Mouse (Mus musculus): ENCODE data around the gene Cops9. TPM values are rescaled to one million over a fixed set of nuclear protein-coding genes. Genes with fewer than 3 reads are reported as not detected.
A peak's percentile ranks its signal among the peaks of the same experiment; 100 is the strongest.

Gene Cops9
- 114 and 153 TPM in 2 replicates for total RNA-seq (2014; fragmentation: Nextera tagmentation)
- total RNA-seq (2017): 415 and 435 TPM in 2 replicates
- polyA plus RNA-seq (2012): 123 and 130 TPM in 2 replicates

DNA sequence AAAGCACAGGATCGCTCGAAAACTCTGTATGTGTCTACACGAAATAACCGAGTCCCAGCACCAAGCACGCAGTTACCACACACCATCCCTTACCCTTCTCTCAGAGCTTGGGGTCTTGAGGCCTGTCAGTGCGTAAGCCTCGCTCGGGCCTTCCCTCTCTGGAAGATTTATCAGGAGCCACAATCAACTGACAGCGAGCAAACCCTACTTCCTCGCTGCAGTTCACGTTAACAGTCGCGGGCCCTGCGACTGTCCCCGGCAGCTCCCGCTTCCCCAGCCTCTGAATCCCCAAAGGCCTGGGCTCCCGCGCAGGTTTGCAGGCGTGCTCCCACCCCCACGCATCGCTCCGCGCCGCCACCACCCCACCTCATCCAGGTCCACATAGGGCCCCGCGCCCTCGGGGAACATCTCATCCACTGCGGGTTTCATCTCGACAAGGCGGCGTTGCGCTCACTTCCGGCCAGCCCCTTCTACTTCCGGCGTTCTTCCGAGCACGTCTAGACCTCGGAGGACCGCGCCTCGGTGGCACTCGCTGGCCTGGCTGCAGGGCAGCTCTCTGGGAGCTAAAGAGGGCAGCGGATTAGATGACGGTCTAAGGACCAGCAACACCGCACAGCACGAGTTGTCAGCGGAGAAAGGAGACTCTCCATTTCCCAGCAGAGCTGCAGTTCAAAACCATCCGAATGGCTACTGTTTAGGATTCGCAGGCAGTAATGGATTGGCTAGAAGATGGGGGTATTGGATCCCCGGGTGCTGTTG is at the start of gene Cops9:
Gene Cops9, minus strand, starts transcription at position 472 of the 759 bp plus-strand sequence.
- ATAC-seq (ENCODE audit: extremely low read depth, insufficient number of reproducible peaks, low FRiP score, poor library complexity, severe bottlenecking): peak; percentile 92
- H3K9me3 ChIP-seq (replicated peaks): no peaks in the 10 kb centered on the region
- H3K4me3 ChIP-seq (ENCODE audit: low read depth, low read length): peak within 1 kb of the TSS; percentile 80
- peaks cover 18% of the 10 kb centered on the region for H3K27me3 ChIP-seq (ENCODE audit: insufficient read depth, low read length)
- TF ChIP-seq GATA2 (IDR thresholded peaks at IDR 0.05; ENCODE audit: borderline replicate concordance, low read depth, low read length) (no peak), CTCF (IDR thresholded peaks at IDR 0.05; ENCODE audit: low read depth, low read length) (no peak), GATA1 (IDR thresholded peaks at IDR 0.05; ENCODE audit: borderline replicate concordance, low read length) (no peak), TAL1 (conservative IDR thresholded peaks at IDR 0.05; ENCODE audit: low read depth, low read length) (no peak), POLR2AphosphoS5 (IDR thresholded peaks at IDR 0.05; ENCODE audit: insufficient replicate concordance, low read depth, low read length) (no peak)
- H3K4me1 ChIP-seq (ENCODE audit: insufficient read depth, low read depth, low read length): peaks cover 52% of the 10 kb centered on the region
- DNase-seq (ENCODE audit: low spot score): peak; percentile 89
- peaks cover 41% of the 10 kb centered on the region for H3K36me3 ChIP-seq (replicated peaks)

DNA sequence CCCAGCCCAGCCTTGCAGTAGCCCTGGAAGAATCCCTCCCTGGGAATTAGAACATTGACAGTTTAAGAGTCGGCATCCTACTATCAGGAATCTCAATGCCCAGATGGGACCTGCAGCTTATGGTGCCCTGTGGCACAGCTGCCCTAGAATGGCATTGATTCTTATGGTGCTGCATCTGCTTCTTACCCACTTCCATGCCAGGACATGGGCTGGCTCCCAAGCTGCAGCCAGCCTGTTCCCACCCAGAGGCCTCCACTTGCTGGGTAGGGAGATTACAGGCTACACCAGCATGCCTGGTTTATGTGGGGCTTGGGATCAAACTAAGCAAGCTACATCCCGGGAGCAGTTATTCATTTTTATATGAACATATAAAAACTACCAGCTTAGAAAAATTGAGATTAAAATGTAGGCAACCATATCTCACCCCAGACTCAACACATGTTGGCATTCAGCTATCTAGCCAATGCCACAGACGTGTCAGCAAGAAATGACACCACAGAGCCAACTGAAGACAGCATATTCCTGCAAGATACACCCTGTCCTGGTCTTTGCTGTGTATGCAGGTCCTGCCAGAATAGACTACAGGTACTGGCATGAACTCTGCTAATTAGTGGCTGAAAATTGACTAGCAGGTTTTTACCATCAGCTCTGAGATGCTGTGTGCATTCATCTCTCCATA is 49.5 kb upstream of the Cops9 start:
- no peaks in the 10 kb centered on the region for H3K36me3 ChIP-seq (replicated peaks)
- no peak for DNase-seq (ENCODE audit: low spot score)
- H3K27me3 ChIP-seq (ENCODE audit: insufficient read depth, low read length): peaks cover 16% of the 10 kb centered on the region
- ATAC-seq (ENCODE audit: extremely low read depth, insufficient number of reproducible peaks, low FRiP score, poor library complexity, severe bottlenecking): no peak
- no peak overlapping the region for H3K4me3 ChIP-seq (ENCODE audit: low read depth, low read length)
- H3K9me3 ChIP-seq (replicated peaks): no peaks in the 10 kb centered on the region
- H3K4me1 ChIP-seq (ENCODE audit: insufficient read depth, low read depth, low read length): no peaks in the 10 kb centered on the region
- TF ChIP-seq CTCF (IDR thresholded peaks at IDR 0.05; ENCODE audit: low read depth, low read length): no peak
- TF ChIP-seq TAL1 (conservative IDR thresholded peaks at IDR 0.05; ENCODE audit: low read depth, low read length): no peak
- no peak for TF ChIP-seq GATA1 (IDR thresholded peaks at IDR 0.05; ENCODE audit: borderline replicate concordance, low read length)
- TF ChIP-seq POLR2AphosphoS5 (IDR thresholded peaks at IDR 0.05; ENCODE audit: insufficient replicate concordance, low read depth, low read length): no peak
- no peak for TF ChIP-seq GATA2 (IDR thresholded peaks at IDR 0.05; ENCODE audit: borderline replicate concordance, low read depth, low read length)

DNA sequence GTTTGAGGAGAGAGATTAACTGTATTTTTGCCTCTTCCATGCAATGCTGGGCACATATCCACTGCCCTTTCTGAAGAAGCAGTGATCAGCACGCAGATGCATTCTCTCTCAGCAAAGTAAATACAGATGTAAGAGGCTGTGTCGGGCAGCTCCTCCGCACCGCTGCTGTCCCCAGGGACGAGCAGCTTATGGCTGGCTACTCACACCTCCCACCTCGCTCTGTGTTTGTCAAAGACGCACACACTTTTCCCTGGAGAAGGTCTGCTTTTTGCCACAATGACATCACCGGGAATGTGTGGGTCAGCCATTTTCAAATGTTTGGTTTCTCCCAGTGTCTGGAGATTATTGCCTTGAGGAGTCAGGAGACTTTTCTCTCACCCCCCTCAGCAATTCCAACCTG is 45.2 kb upstream of the Cops9 start:
- TF ChIP-seq CTCF (IDR thresholded peaks at IDR 0.05; ENCODE audit: low read depth, low read length): no peak
- no peak for TF ChIP-seq POLR2AphosphoS5 (IDR thresholded peaks at IDR 0.05; ENCODE audit: insufficient replicate concordance, low read depth, low read length)
- no peak for TF ChIP-seq GATA1 (IDR thresholded peaks at IDR 0.05; ENCODE audit: borderline replicate concordance, low read length)
- TF ChIP-seq TAL1 (conservative IDR thresholded peaks at IDR 0.05; ENCODE audit: low read depth, low read length): no peak
- TF ChIP-seq GATA2 (IDR thresholded peaks at IDR 0.05; ENCODE audit: borderline replicate concordance, low read depth, low read length): no peak
- 0 out of 2 replicates have a peak, but pooled peaks cover 3% of the 10 kb centered on the region for H3K4me1 ChIP-seq (ENCODE audit: insufficient read depth, low read depth, low read length)
- DNase-seq (ENCODE audit: low spot score) (no peak), ATAC-seq (ENCODE audit: extremely low read depth, insufficient number of reproducible peaks, low FRiP score, poor library complexity, severe bottlenecking) (no peak)
- H3K27me3 ChIP-seq (ENCODE audit: insufficient read depth, low read length): peaks cover 24% of the 10 kb centered on the region
- H3K9me3 ChIP-seq (replicated peaks): no peaks in the 10 kb centered on the region
- no peaks in the 10 kb centered on the region for H3K36me3 ChIP-seq (replicated peaks)
- no peak overlapping the region for H3K4me3 ChIP-seq (ENCODE audit: low read depth, low read length)

DNA sequence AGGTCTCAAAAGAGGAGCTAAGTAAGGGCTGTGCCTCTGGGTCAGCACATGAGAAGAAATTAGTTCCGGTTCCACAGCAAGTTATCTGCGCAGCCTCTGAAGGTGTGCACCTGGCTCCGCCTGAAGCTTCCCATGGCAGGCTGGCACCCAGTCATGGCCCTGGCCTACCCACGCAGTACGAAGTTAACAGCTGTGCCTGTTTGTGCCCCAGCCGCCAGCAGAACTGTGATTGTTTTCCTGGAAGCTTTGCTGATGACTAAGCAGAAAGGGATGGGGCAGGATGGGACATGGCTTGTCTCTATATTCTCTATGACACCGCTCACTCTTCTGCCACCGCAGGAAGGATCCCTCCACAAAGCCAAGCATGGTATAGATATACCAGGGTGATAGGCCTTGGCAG is 41.4 kb upstream of the Cops9 start:
- no peaks in the 10 kb centered on the region for H3K36me3 ChIP-seq (replicated peaks)
- no peaks in the 10 kb centered on the region for H3K9me3 ChIP-seq (replicated peaks)
- H3K4me1 ChIP-seq (ENCODE audit: insufficient read depth, low read depth, low read length): 0 out of 2 replicates have a peak, but pooled peaks cover 3% of the 10 kb centered on the region
- H3K27me3 ChIP-seq (ENCODE audit: insufficient read depth, low read length): peaks cover 26% of the 10 kb centered on the region
- ATAC-seq (ENCODE audit: extremely low read depth, insufficient number of reproducible peaks, low FRiP score, poor library complexity, severe bottlenecking) (no peak), DNase-seq (ENCODE audit: low spot score) (no peak)
- no peak overlapping the region for H3K4me3 ChIP-seq (ENCODE audit: low read depth, low read length)
- TF ChIP-seq GATA2 (IDR thresholded peaks at IDR 0.05; ENCODE audit: borderline replicate concordance, low read depth, low read length): no peak
- TF ChIP-seq POLR2AphosphoS5 (IDR thresholded peaks at IDR 0.05; ENCODE audit: insufficient replicate concordance, low read depth, low read length): no peak
- TF ChIP-seq CTCF (IDR thresholded peaks at IDR 0.05; ENCODE audit: low read depth, low read length): no peak
- no peak for TF ChIP-seq GATA1 (IDR thresholded peaks at IDR 0.05; ENCODE audit: borderline replicate concordance, low read length)
- no peak for TF ChIP-seq TAL1 (conservative IDR thresholded peaks at IDR 0.05; ENCODE audit: low read depth, low read length)

DNA sequence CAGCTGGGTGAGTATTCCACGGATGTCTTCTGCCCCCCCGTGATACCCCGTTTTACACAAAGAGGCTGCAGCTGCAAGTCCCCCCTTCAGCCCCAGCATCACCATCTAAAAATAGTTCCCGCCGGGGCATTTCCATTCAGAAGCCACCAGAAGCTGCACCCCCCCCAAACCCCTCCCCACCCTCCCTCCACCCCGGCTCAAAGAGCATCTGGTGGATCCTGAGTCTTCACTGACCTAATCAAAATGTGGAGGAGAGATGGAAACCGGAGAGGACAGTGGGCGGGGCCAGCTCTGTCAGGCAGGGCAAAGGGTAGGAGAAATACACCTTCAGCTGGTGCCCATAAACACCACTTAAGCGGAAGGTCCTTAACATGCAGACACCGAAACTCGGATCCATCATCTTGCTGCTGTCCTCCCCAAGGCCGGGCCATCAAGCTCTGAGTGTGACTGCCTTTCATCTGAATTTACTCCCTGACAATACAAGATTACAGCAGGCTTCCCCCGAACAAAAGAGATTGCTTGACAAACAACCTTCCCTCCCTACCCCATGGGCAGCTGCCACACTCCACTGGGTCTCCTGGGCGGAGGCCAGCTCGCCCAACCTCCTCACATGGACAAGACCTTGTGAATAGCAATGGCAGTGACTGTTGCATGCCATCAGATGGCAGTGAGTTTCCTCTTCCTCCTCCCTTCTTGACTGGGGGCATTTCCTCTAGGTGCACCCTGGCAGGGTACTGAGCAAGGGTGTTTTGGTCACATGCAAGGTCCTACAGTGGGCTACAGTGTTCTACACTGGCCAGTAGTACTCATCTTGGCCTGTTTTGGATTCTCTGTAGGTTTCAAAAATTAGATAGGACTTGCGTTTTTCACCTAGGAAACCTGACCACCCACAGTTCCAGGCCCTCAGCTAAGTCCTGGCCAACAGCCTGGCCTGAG is 39.2 kb upstream of the Cops9 start:
- no peak for TF ChIP-seq GATA1 (IDR thresholded peaks at IDR 0.05; ENCODE audit: borderline replicate concordance, low read length)
- TF ChIP-seq TAL1 (conservative IDR thresholded peaks at IDR 0.05; ENCODE audit: low read depth, low read length): no peak
- no peak for TF ChIP-seq CTCF (IDR thresholded peaks at IDR 0.05; ENCODE audit: low read depth, low read length)
- no peak for TF ChIP-seq POLR2AphosphoS5 (IDR thresholded peaks at IDR 0.05; ENCODE audit: insufficient replicate concordance, low read depth, low read length)
- no peak for TF ChIP-seq GATA2 (IDR thresholded peaks at IDR 0.05; ENCODE audit: borderline replicate concordance, low read depth, low read length)
- ATAC-seq (ENCODE audit: extremely low read depth, insufficient number of reproducible peaks, low FRiP score, poor library complexity, severe bottlenecking): no peak
- no peaks in the 10 kb centered on the region for H3K9me3 ChIP-seq (replicated peaks)
- no peak overlapping the region for H3K4me3 ChIP-seq (ENCODE audit: low read depth, low read length)
- 0 out of 2 replicates have a peak, but pooled peaks cover 3% of the 10 kb centered on the region for H3K4me1 ChIP-seq (ENCODE audit: insufficient read depth, low read depth, low read length)
- H3K27me3 ChIP-seq (ENCODE audit: insufficient read depth, low read length): peaks cover 19% of the 10 kb centered on the region
- DNase-seq (ENCODE audit: low spot score): no peak
- H3K36me3 ChIP-seq (replicated peaks): no peaks in the 10 kb centered on the region

All from G1E (cell line).